Mouse (Mus musculus): ENCODE measurements around the gene AW822073. TPM values are rescaled to one million over a fixed set of nuclear protein-coding genes. Genes with fewer than 3 reads are reported as not detected.
"Not testable (repeated sequence)": the region's sequence is repeated elsewhere in the genome, so short reads cannot be mapped to it uniquely, and the experiment has no call there.

AW822073 gene
- polyA plus RNA-seq, 1 experiment = not detected

- H3K4me1 ChIP-seq (ENCODE audit: control insufficient read depth, insufficient read depth, low read length); H3K27ac ChIP-seq (ENCODE audit: insufficient read depth, low read length); H3K4me3 ChIP-seq (ENCODE audit: insufficient read depth, low read length): not testable (repeated sequence)
Observed at GRCm38 (mm10) chr10:58231779-58232640, 7.3 kb upstream of the AW822073 start.

GRCm38 (mm10) chr10:58231088-58231487 lies 6.4 kb upstream of the AW822073 start:
- H3K4me1 ChIP-seq (ENCODE audit: control insufficient read depth, insufficient read depth, low read length); H3K4me3 ChIP-seq (ENCODE audit: insufficient read depth, low read length); H3K27ac ChIP-seq (ENCODE audit: insufficient read depth, low read length): not testable (repeated sequence)

GRCm38 (mm10) chr10:58230021-58230420 lies 5.3 kb upstream of the AW822073 start:
- H3K4me3 ChIP-seq (ENCODE audit: insufficient read depth, low read length); H3K27ac ChIP-seq (ENCODE audit: insufficient read depth, low read length); H3K4me1 ChIP-seq (ENCODE audit: control insufficient read depth, insufficient read depth, low read length): not testable (repeated sequence)

- H3K4me3 ChIP-seq (ENCODE audit: insufficient read depth, low read length); H3K4me1 ChIP-seq (ENCODE audit: control insufficient read depth, insufficient read depth, low read length); H3K27ac ChIP-seq (ENCODE audit: insufficient read depth, low read length): not testable (repeated sequence)
Observed at GRCm38 (mm10) chr10:58227798-58228197, 3.1 kb upstream of the AW822073 start.

DNA sequence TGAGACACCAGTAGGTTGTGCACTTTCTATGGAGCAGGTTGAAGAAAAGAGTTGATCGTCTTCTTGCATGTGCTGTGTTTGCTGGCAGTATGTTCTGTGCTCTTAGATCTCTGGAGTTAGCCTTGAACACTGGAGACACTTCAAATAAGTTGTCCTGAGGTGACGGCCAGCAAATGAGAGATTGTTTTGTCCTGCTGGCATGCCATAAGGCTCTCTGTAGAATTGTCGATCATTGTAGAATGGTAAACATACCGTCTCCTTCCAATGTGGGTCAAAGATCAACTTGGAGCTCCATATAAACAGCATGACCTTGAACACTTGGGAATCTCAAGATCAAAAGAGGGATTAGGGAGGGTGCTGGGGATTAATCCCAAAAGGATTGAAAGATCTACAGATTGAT lies 1.6 kb upstream of the AW822073 start:
- H3K27ac ChIP-seq (ENCODE audit: insufficient read depth, low read length); H3K4me3 ChIP-seq (ENCODE audit: insufficient read depth, low read length); H3K4me1 ChIP-seq (ENCODE audit: control insufficient read depth, insufficient read depth, low read length): not testable (repeated sequence)

DNA sequence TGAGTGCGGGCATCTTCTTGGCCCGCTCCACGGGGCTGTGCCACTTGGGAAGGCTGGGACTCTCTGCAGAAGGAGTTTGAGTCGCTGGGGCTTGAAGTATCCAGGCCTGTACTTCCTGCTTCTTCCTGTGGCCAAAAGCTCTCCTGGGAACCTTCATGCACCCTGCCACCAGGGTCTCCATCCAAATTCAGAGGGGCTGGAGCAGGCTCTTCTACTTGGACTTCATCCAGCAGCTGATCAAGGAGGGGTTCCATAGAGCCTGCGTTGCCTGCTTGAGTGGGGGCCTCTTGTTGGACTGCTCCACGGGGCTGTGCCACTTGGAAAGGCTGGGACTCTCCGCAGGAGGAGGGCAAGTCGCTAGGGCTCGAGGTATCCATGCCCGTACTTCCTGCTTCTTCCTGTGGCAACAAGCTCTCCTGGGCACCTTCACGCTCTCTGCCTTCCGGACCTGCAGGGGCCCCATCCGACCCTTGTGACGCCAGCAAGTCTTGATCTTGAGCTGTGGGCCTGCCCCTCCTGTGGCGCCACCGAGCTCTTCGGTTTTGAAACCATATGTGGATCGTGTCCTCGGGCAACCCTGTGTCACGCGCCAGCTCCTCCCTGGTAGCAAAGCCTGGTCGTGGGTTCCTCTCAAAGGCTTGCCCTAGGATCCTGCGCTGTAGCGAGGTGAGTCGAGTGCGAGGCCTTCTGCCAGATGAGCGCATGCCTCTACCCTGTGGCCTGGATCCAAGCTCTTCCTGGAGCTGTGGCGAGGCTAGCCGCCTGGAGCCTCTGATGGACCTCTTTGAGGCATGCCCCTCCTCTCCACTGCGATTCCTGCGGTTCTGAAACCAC lies 541 bp downstream of the AW822073 start:
- not testable (repeated sequence) for H3K4me1 ChIP-seq (ENCODE audit: control insufficient read depth, insufficient read depth, low read length); H3K4me3 ChIP-seq (ENCODE audit: insufficient read depth, low read length); H3K27ac ChIP-seq (ENCODE audit: insufficient read depth, low read length)

- H3K27ac ChIP-seq (ENCODE audit: insufficient read depth, low read length); H3K4me1 ChIP-seq (ENCODE audit: control insufficient read depth, insufficient read depth, low read length); H3K4me3 ChIP-seq (ENCODE audit: insufficient read depth, low read length): not testable (repeated sequence)
Observed at GRCm38 (mm10) chr10:58223161-58223560, 1.6 kb downstream of the AW822073 start.

DNA sequence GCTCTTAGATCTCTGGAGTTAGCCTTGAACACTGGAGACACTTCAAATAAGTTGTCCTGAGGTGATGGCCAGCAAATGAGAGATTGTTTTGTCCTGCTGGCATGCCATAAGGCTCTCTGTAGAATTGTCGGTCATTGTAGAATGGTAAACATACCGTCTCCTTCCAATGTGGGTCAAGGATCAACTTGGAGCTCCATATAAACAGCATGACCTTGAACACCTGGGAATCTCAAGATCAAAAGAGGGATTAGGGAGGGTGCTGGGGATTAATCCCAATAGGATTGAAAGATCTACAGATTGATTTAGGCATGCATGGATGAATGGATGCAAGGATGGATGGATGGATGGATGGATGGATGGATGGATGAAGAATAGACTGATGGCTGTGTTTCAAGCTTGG lies 3.2 kb downstream of the AW822073 start:
- H3K4me1 ChIP-seq (ENCODE audit: control insufficient read depth, insufficient read depth, low read length); H3K27ac ChIP-seq (ENCODE audit: insufficient read depth, low read length); H3K4me3 ChIP-seq (ENCODE audit: insufficient read depth, low read length): not testable (repeated sequence)

DNA sequence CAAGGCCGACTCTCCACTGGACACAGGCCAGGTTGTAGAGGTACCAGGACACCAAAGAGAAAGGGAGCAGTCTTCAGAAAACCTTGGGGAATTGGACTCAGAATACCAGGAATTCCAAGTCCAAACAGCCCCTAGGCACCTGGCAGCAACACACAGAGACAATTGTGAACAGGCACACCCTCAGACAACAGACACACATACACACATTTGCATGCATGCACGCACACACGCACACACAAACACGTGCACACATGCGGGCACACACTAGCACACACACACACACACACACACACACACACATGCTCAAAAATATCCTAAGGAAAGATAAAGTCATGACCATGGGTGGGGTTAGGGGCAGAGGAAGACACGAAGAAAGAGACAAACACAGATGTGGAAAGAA lies 4.0 kb downstream of the AW822073 start:
- Histone ChIP-seq H3K4me3 (ENCODE audit: insufficient read depth, low read length) (no peak overlapping the region), H3K27ac (ENCODE audit: insufficient read depth, low read length) (no peak overlapping the region), H3K4me1 (ENCODE audit: control insufficient read depth, insufficient read depth, low read length) (no peaks in the 10 kb centered on the region)
- TF ChIP-seq POLR2A (IDR thresholded peaks at IDR 0.05; ENCODE audit: extremely low read depth, insufficient read depth, low read length) = no peak
- TF ChIP-seq CTCF (IDR thresholded peaks at IDR 0.05; ENCODE audit: extremely low read depth, insufficient read depth, low read length) = no peak

DNA sequence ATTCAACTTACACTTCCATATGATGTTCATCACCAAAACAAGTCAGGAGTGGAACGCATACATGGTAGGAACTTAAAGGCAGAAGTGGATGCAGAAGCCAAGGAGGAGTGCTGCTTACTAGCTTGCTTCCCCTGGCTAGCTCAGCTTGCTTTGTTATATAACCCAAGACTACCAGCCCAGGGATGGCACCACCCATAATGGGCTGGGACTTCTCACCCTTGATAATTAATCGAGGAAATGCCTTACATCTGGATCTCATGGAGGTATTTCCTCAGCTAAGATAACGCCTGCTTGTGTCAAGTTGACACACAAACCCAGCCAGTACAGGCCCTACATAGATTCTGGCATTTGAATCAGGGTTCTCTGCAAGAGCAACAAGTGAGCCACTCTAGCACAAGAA lies 7.4 kb downstream of the AW822073 start:
- no peaks in the 10 kb centered on the region for H3K4me1 ChIP-seq (ENCODE audit: control insufficient read depth, insufficient read depth, low read length)
- TF ChIP-seq POLR2A (IDR thresholded peaks at IDR 0.05; ENCODE audit: extremely low read depth, insufficient read depth, low read length) (no peak), CTCF (IDR thresholded peaks at IDR 0.05; ENCODE audit: extremely low read depth, insufficient read depth, low read length) (no peak)
- no peak overlapping the region for H3K27ac ChIP-seq (ENCODE audit: insufficient read depth, low read length)
- no peak overlapping the region for H3K4me3 ChIP-seq (ENCODE audit: insufficient read depth, low read length)

GRCm38 (mm10) chr10:58215353-58215752 lies 9.4 kb downstream of the AW822073 start:
- H3K4me1 ChIP-seq (ENCODE audit: control insufficient read depth, insufficient read depth, low read length) = no peaks in the 10 kb centered on the region
- TF ChIP-seq CTCF (IDR thresholded peaks at IDR 0.05; ENCODE audit: extremely low read depth, insufficient read depth, low read length) (no peak), POLR2A (IDR thresholded peaks at IDR 0.05; ENCODE audit: extremely low read depth, insufficient read depth, low read length) (no peak)

More at GRCm38 (mm10) chr10:58215353-58215752, 9.4 kb downstream of the AW822073 start:
- no peak overlapping the region for H3K27ac ChIP-seq (ENCODE audit: insufficient read depth, low read length)
- H3K4me3 ChIP-seq (ENCODE audit: insufficient read depth, low read length) = no peak overlapping the region
